Mouse (Mus musculus) 3T3-L1 (cell line): Measurements from ENCODE around the gene Iqcf3.
"Not testable (repeated sequence)": the region's sequence is repeated elsewhere in the genome, so short reads cannot be mapped to it uniquely, and the experiment has no call there.

Experiments used
- DNase-seq: peaks from one replicate; pipeline ENCODE4 v3.0.0-alpha.2; 2015; ENCODE audit warnings: low read depth, low spot score

Gene Iqcf3

DNA sequence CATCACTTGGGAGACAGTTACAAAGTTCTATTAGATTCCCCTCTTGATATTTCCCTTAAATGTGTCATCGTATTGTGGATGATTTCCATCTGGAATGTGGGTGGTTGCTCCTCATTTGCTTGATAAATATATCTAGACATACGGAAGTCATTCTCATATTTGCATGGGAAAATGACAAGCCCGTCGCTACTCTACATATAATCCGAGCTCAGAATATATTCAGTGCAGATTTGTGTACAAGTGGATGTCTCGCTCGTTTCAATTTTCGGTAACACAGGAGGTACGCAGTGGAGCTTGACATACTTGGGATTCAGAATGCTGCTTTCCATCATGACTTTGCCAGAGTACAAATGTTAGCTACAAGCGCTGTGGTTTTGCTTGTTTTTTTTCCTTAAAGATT is 52.1 kb downstream of the Iqcf3 start:
- DNase-seq = no peak

DNA sequence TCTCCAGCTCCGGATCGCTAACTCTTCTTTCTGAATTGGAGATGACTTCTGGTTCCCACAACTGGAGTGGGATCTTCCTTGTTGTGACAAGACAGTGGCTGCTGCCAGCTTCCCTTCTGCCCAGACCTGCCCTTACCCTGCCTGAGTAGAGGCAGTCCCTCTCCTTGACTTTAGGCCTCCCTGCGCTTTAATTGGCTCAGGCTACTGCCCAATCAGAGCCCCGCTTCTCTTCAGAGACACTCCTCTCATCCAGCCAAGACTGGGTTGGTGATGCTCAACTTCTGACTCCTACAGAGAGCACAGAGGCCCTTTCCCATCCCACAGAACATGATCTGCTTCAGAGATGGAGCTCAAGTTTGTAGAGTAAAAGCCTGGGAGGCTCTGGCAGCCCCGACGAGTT is 57.2 kb downstream of the Iqcf3 start:
- no peak for DNase-seq

DNA sequence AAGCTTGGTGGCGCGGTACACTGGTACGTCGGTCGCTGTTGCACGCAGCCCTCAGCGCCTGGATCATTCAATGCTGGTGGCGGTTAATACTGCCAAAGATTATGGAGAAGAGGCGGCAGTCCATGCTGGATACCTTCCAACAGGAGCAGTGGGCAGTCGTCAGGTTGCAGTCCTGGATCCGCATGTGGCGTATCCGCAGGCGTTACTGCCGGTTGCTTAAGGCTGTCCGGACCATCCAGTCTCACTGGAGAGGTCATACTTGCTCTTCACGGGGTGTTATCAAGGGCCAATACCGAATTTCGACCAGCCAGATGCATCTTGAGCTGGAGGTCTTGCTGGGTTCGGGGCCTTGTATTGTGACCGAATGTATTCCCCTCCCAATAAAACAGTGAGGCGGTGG is 59.6 kb downstream of the Iqcf3 start:
- no peak for DNase-seq

DNA sequence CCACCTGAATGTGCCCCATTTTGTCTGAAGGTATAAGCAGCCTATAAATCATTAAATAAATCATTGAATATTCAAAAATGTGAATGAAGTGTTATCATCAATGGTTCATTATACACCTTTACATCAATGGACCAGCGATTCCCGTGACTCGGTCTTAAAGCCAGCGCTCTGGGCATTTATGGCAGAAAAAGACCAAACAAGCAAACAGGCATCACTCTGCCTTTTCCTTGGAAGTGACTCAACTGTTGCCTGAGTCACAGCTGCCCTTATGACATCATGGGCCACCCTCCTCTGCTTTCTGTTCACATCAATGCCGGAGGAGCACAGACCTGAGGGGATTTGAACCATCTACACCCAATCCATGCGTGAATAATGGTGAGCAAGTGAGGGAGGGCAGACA is 61.8 kb downstream of the Iqcf3 start, which contains the start of gene Iqcf1:
TSS of gene Iqcf1 (plus strand) at position 301 of the 400 bp plus-strand sequence.
- DNase-seq = peak; percentile 43

DNA sequence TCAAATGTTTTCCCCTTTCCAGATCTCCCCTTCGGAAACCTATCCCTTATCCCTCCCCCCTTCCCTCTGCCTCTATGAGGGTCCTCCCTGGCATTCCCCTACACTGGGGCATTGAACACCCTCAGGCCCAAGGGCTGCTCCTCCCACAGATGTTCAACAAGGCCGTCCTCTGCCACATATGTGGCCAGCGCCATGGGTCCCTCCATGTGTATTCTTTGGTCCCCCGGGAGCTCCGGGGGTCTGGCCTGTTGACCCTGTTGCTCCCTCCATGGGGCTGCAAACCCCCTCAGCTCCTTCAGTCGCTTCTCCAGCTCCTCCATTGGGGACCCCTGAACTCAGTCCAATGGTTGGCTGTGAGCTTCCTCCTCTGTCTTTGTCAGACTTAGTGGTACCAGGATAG is 73.8 kb downstream of the Iqcf3 start:
- not testable (repeated sequence) for DNase-seq

DNA sequence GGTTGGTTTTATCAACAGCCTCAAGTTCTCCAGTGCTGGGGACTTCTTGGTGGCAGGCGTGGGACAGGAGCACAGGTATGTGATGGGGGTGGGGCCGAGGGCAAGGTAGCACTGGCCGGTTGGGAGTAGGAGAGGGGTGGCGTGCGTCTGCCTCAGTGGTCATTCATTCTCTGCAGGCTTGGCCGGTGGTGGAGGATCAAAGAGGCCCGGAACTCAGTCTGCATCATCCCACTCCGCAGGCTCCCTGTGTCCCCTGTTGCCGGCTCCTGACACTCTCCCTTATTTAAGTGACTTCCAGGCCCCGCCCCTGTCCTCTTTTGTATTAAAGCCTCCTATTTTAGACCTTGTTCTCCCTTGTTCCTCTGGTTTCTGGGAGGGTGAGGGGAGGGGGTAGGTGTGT is 76.4 kb downstream of the Iqcf3 start:
- no peak for DNase-seq

DNA sequence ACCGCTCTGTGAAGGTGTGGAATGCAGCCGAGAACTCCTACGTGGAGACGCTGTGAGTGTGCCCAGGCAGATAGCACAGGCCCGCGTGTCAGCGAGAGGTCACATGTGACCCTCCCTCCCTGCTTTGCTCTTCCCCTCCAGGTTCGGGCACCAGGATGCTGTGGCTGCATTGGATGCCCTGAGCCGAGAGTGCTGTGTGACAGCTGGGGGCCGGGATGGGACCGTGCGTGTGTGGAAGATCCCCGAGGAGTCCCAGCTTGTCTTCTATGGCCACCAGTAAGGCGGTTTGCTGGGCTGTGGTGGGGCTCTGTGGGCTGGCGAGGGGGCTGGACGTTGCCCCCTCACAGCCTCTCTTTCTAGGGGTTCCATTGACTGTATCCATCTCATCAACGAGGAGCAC is 77.8 kb downstream of the Iqcf3 start:
- DNase-seq = no peak

DNA sequence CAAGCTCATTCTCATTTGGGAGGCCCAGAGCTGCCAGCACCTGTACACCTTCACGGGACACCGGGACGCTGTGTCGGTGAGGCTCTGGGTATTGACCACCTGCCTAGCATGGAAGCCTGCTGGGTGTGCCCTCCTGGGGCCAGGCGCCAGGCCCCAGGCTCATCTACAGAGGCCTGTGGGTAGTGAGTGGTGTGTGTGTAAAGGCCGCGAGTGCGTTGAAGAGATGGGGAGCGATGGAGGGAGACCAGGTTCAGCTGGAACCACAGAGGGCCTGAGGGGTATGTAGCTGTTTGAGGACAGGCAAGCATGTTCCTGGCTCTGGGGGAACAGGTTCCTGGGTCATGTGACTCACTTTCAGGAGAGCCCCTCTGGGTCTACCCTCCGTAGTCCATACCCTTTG is 78.3 kb downstream of the Iqcf3 start:
- no peak for DNase-seq

DNA sequence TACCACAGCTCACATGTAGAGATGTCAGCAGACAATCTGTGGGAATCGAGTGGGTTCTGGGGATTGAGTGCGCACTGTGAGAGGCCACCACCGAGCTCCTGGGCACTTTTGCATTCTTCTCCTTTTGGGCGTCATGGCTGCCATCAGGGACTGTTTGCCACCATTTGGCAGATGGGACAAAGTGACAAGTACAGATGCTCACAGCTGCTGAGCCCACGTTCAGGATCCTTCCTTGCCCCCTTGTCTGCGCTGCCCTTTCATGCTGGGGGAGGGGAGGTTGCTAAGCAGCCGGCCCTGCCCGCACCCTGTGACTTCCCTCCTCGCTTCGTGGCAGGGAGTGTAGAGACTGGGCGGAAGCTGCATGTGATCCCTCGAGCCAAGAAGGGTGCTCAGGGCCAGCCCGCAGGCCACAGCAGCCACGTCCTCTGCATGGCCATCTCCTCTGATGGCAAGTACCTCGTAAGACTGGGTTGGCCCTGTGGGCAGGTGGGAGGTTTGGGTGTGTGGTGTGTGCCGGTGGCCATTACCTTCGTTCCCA is 78.8 kb downstream of the Iqcf3 start:
- no peak for DNase-seq

DNA sequence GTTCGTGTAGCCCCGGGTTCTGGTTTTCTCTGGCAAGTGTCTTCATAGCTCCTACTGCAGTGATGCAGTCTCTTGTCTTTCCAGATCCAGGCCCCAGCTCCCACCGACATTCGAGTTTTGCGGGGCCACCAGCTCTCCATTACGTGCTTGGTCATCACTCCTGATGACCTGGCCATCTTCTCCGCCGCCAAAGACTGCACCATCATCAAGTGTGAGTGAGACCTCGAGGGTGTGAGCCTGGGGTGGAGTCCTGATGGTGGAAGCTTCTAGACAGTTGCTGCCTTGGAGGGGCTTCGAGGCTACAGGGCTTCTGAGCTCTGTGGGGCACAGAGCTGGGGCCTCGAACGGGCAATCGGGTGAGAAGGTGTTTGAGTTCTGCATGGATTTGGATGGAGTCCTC is 79.8 kb downstream of the Iqcf3 start:
- DNase-seq = no peak

DNA sequence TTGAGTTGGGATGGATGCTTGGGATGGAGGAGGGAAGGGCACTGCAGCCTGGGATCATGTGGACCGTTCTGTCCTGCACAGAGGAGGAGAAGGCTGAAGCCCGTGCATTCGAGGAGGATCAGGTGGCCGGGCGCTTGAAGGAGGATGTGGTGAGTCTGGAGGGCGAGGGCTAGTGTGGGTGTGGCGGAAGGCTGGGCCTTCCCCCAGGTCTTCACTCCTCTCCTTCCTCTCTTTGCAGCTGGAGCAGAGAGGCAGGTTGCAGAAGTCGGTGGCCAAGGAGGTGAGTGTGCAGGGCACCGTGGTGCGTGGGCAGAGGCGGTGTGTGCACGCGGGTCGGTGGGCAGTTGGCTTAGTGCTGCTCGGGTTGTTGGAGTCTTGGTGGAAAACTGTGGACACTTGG is 80.4 kb downstream of the Iqcf3 start:
- no peak for DNase-seq

DNA sequence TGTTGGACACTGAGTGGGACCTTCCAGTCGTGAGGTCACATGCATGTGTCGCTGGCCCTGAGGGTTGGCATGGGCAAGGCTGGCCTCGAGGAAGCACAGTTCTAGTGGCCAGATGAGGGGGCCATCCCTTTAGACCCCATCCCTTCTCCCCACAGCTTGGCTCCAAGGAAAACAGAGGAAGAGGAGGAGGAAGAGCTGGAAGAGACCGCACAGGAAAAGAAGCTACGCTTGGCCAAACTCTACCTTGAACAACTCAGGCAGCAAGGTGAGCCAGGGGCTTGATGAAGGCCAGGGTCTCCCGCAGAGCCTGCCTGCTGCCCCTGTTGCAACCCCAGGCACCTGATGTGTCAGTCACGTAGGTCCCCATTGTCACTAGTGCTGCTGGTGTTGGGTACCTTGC is 80.9 kb downstream of the Iqcf3 start:
- no peak for DNase-seq

DNA sequence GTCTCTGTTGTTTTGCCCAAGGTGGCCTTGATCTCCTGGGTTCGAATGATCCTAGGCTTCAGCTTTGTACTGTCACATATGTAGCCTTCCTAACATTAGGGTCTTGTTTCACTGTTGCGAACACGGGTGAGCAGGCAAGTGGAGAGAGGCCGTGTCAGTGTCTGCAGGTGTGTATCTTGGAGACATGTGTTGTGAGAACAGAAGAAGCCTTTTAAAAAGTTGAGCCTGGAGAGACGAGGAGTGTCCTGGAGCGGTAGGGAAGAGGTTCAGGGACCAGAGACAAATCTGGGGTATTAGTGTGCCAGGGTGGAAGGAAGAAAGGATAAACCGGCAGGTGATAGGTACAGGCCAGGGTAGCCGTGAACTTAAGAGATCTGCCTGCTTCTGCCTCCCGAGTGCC is 83.3 kb downstream of the Iqcf3 start:
- no peak for DNase-seq

DNA sequence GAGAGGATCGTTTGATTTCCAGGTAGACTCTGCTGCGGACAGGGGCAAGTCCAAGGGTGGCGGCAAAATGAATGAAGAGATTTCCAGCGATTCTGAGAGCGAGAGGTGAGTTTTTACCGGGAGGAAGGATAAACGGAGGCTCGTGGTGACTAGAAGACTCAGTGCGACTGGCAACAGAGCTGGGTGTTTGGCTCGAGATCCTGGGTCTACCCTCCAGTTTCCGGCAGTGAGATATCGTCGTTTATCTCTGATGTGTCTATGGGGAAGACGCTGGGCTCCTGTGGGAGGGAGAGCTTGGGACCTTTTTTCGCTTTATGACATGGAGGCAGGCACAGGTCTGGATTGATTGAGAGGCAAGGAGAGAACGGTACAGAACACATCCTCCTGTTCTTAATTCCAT is 83.8 kb downstream of the Iqcf3 start:
- no peak for DNase-seq

DNA sequence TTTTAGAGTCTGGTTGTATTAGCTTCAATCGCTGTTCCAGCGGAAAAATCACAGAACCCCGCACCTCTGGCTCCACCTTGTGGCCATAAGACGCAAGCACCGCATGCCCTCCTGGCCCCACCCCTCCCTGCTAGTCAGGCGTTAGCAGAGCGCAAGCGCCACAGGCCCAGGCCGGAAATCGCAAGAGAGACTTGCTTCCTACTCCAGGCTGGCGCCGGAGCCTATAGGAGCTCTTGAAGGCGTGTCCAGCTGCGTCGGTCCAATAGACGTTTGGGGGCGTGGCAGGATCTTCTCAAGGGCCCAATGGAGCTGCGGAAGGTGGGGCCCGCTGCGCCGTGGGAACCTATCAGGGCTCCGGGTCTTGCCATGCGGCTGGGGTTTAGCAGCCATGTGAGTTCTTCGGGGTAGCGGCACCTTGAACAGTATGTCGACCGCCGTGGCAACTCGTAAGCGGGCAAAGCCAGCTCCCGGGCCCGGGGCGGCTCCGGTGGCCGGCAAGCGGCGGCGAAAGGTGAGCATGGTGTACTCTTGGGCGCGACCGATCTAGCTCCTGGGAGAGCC is 84.4 kb downstream of the Iqcf3 start, which contains the start of gene Parp3:
TSS of gene Parp3 (minus strand) at position 26 of the 561 bp plus-strand sequence.
- DNase-seq = peak; percentile 100

DNA sequence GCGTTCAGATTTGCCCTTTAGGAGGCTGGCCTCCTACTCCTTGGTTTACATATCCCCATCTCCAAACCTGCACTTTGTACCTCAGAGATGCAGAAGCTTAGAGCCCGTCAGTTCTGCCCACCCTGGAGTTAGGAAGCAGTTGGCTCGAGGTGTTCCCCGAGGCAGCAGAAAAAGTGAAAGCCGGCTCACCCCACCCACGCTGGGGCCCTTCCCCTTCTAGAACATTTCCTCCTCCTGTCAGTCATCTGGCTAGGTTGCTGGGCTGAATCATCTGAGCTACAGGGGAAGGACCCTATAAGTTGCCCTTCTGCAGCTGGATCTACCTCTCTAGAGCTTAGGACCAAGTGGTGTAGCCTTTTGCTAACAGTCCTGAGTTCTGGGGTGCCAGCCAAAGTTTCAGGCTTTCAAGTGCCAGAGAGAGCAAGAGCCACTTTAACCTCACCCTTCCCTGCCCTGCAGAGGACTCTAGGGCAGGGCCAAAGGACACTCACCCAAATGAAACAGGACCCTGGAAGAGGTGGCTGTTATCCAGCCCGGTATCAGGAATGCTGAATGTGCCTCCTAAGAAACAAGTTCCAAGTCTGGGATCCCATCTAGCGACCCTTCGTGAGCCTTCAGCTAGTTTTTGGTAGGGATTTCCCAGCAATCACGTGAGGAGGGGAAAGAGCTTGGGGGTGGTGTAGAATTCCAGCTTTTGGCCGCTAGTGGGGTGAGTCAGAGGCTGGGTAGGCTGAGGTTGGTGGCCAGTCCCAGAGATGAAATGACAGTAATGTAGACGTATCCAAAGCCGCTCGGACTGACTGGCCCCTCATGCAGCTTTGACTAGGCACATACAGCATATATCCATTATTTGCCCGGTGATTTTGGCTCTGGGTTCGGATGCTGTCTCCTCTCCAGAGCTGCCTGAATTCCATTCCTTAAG is 85.2 kb downstream of the Iqcf3 start:
- DNase-seq = peak; percentile 95

DNA sequence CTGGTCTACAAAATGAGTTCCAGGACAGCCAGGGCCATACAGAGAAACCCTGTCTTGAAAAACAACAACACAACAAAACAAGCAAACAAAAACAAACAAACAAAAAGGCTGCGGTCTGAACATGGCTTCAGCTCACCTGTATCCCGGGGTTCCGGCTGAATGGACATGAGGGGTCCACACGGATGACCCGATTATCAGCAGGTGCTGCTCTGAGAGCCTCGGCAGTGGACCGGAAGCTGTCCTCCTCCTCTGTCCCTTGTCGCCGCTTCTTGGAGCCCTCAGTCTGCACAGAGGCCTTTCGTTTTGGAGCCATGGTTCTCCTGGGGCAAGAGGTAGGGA is 85.8 kb downstream of the Iqcf3 start, which contains the start of gene Rrp9:
TSS of gene Rrp9 (plus strand) at position 301 of the 339 bp plus-strand sequence.
- no peak for DNase-seq

DNA sequence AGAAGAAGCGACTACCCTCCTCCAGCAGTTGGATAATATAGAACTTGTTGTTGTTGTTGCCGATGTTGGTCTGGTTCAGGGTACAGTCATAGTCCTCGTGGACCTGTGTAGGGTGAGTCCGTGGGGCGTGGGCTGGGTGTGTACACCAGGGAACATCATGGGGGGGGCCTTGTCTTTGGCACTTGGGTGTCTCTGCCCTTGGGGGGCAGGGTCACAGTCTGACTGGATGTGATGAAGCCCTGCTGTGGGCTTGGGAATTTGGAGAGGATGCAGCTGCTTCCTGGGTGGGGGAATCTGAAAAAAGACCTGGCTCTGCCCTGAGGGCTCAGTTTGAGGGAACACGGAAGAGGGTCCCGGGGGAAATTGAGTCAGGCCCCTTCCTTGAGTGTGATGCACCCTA is 86.4 kb downstream of the Iqcf3 start:
- peak; percentile 68 for DNase-seq

DNA sequence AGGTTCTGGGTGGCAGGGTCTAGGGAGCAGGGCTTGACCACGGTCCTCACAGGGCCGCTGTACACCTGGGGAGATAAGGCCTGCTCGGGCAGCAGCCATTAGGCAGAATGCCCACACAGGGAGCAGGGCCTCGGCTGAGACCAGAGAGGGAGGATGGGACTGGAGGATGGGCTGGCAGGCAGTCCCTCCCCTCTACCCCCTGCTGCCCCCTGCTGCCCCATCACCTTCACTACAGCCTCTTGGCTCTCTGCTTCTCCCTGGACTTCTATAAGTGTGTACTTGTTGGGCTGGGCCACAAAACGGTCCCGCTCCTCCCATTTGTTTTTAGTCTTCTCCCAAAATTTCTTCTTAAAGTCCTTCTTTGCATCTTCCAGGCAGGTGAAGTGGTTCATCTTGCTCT is 87.0 kb downstream of the Iqcf3 start:
- peak; percentile 89 for DNase-seq

DNA sequence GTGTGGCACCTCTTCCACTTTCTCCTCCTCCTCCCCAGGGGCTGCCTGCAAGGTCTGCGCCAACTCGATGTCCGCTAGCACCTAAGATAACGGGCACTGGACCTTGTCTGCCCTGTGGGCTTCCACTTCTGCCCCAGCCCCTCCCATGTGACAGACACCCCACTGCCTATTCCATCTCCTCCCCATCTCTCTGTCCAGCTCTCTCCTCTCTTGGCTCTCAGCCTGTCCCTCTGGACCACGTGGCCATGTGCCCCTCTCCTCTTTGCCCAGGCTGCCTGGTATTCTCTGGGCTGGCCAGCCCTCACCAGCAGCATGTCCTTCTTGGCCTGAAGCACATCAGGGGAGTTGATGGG is 87.7 kb downstream of the Iqcf3 start:
- no peak for DNase-seq

DNA sequence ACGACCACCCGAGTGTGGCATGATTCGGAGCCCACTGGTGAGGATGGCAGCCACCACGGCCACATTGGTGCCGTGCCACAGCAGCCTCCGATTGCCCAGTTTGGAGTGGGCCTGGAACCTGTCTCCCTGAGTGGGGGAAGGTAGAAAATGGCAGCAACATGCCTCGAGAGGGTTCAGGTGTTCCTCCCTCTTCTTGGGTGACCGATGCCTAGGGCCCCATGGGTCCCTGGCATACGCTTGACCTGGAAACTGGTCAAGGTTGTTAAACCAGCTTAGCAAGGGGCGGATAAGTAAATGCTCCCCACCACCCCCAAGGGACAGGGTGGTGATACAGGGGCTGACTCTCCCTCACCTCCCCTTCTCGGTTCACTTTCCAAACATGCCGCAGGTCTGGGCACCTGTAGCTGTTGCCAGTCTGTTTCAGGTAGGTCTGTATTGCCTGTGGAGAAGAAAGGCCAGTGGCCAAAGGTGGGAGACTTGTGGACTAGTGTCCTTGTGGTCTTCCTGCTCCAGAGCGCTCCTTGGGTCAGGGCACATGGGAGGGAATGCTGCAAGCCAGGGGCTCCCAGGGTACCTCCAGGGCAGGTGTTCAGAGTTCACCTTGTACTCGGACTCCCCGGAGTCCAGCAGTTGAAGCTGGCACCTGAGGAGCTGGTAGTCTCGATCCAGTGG is 88.2 kb downstream of the Iqcf3 start:
- no peak for DNase-seq

DNA sequence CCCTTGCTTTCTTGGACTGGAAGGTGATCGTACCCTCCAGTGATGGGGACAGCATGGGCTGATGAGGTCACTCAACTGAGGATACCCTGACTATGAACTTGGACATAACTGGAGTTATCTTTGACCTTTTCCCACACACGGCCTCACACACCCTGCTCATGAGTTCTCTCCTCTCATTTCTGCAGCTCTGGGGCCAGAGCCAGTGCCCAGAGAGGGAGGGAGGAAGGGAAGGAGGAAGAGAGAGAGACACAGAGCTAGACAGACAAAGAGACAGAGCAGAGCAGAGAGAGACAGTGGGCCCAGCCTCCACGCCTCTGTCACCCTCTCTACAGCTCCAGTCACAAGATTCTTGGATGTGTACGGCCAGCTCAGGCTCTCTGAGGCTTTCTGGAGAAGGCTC is 89.1 kb downstream of the Iqcf3 start:
- no peak for DNase-seq
